Mouse (Mus musculus) 3134 (cell line): ENCODE data around the gene Prdm16.
A peak's percentile ranks its signal among the peaks of the same experiment; 100 is the strongest.

Experiments used
- DNase-seq: peaks from one replicate; pipeline ENCODE4 v3.0.0-alpha.2; 2011; ENCODE audit warnings: low spot score; ENCODE audit not compliant: insufficient read length; ENCODE audit errors: extremely low read depth

Prdm16 gene

GRCm38 (mm10) chr4:154568798-154569197 is 67.9 kb downstream of the Prdm16 start:
- no peak for DNase-seq

DNA sequence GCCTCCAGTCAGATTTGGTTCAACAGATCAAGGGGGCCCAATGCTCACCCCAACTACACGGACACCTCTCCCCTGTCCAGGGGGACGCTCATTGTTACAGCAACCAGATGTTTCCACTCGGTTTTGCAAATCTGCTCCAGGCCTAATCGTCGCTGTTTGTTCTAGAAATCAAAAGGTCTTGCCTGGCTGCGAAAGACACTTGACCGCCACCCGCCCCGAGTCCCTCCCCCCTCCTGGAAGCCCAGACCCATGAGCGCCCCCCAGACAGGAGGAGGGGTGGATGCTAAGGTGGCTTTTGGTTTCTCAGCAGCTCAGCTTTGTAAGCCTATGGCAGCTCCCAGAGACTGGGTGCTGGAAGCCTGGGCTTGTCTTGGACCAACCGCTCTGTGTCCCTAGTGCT is 68.7 kb downstream of the Prdm16 start:
- DNase-seq = no peak

- DNase-seq = no peak
Measured at GRCm38 (mm10) chr4:154563201-154563600, 73.5 kb downstream of the Prdm16 start.

DNA sequence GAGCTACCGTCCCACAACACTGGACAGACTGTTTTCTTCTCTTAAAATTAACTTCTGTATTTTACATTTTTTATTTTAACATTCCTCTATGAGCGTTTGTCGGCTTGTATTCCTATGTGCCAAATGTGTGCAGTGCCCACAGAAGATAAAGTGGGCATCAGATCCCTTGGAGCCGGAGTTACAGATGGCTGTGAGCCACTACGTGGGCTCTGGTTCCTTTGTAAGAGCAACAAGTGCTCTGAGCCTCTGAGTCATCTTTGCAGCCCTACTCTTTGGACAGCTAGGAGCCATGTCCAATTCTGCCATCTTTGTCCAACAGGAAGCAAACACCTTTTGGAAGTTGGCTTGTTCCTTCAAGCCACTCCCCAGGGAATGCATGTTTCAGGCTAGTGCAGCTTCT is 78.6 kb downstream of the Prdm16 start:
- no peak for DNase-seq

GRCm38 (mm10) chr4:154557168-154557567 is 79.5 kb downstream of the Prdm16 start:
- no peak for DNase-seq

GRCm38 (mm10) chr4:154556418-154556817 is 80.3 kb downstream of the Prdm16 start:
- no peak for DNase-seq

GRCm38 (mm10) chr4:154549961-154550393 is 86.7 kb downstream of the Prdm16 start:
- no peak for DNase-seq

- DNase-seq = no peak
Measured at GRCm38 (mm10) chr4:154549497-154549896, 87.2 kb downstream of the Prdm16 start.

- no peak for DNase-seq
Measured at GRCm38 (mm10) chr4:154547176-154547855, 89.4 kb downstream of the Prdm16 start.

DNA sequence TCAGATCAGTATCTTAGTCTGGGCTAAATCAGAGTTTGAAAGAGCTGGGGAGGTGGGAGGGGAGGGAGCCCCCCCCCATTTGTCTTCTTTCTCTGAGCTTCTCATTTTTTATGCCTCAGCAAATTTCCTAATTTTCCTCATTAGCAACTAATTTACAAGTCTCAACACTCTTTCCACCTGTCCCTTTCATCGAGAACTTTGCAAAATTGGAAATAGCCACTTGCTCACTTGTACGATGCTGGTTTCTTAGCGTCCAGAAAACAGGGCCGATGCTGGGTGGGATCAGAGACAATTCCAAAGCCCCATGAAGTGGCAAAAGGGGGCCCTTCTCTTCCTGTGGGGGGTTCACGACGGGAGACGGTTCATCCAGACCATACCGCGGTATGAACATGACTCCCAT is 91.4 kb downstream of the Prdm16 start:
- no peak for DNase-seq

GRCm38 (mm10) chr4:154543921-154544320 is 92.8 kb downstream of the Prdm16 start:
- DNase-seq = no peak

DNA sequence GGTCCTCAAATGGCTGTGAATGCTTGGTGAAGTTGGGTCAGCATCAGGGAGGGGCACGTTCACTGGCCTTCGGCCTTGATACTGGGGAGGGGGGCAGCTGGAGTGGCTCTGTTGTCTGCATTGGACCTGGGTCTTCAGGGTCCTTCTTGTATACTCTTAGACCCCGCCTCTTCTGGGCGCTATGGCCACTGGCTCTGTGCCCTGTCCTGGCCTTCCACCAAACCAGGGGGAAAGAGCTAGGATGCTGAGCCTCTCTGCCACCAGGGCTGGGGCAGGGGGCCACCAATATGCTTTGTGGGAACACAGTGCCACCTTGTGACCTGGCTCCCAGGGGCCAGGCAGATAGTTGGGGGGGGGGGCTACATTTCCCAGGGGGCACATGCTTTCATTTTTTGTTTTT is 93.5 kb downstream of the Prdm16 start:
- DNase-seq = no peak

- DNase-seq = no peak
Measured at GRCm38 (mm10) chr4:154542568-154542967, 94.1 kb downstream of the Prdm16 start.

DNA sequence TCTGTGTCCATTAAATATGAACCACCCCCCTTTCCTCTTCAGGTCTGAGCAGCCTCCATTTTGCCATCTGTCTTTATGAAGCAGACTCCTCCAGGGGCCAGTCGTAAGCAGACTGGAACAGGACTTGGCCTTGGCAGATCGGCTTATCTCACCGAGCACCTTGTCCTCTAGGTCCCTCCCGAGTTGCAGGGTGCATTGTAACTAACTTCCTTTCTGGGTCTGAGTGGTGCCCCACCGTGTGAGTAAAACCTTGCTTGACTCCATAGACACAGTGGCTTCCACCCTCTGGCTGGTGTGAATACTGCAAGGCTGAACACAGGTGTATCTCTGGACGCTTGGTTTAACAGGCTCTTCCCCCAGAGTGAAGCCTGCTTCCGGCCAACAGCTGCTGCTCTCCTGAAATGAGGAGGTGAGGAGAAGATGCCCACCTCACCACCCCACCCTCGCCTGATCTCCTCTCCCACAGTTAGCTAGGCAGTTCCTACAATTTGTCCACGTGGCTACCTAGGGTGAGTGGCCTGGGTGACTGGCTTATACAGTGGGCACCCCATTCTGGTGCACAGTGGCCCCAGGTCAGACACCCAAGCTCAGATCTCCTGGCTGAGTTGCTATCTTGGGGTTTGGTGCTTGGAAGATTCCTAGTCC is 94.9 kb downstream of the Prdm16 start:
- no peak for DNase-seq

DNA sequence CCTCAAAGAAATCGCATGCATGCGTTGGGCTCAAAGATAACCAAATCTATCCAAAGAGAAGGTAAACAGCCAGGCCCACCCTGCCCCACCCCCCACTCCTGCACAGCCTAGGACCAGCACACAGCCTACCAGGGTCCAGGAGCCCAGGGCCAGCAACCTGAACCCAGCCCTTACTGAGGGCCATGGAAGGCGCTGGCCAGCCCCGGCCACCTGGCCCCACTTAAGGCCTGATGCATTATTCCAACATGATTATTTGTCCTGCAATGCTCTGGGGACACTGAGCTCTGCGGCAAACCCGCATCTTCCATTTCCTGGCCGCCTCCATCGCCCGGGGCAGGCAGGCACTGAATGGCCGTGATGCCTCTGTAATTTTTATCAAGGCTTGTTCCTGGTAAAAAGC is 96.0 kb downstream of the Prdm16 start:
- no peak for DNase-seq

DNA sequence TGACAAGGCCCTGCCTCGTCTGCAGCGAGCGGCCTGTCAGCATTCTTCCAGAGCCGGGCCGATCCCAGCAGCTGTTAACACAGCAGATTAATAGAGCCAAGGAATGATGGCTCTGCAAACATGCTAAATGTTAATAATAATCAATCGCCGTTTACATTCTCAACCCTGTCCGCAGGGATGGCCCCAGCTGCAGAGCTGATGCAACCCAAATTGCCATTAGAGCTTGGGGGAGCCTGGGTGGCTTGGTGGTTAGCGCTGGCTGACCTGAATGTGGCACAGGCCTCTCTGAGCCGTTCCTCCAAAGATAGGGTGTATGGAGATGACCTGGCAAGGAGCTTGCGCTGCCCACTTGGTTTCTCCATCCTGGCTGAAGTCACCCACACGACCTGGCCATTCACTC is 97.0 kb downstream of the Prdm16 start:
- DNase-seq = no peak

GRCm38 (mm10) chr4:154538727-154539126 is 97.9 kb downstream of the Prdm16 start:
- DNase-seq = no peak

DNA sequence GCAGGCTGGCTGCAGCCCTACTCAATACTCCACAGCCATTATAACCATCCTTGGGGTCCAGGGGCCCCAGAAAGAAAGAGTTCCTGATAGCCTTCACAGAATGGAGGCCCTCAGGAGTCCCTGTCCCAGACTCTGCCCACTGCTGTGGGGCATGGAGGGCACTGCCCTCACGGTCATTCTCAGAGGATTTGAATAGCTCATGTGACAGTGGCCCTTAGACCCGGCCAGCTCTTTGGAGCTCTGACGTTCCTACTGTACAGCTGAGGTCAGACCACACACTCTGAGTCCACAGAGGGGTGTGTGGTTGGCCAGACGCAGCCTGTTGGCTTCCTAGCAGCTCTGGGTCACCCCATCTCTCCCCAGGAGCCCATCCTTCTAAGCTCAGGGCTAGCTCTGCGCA is 100.6 kb downstream of the Prdm16 start:
- DNase-seq = no peak

GRCm38 (mm10) chr4:154531368-154531767 is 105.3 kb downstream of the Prdm16 start:
- no peak for DNase-seq

DNA sequence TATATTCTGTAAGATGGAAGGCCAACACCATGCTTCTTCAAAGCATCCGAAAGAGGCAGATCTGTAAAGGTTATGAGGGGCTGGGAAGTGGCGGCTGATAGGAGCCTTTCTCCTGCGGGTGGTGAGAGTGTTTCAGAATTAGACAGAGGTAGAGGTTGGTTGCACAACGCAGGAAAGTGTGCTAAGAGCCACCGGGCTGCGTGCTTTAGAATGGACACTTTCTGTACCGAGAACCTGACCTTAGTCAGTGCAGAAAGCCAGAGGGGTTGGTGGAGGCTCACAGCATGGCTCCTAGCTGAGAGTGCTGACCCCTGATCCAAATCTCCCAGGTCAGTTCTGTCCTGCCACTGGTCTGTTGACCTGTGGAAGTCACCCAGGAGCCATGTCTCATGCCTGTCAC is 106.3 kb downstream of the Prdm16 start:
- DNase-seq = no peak

DNA sequence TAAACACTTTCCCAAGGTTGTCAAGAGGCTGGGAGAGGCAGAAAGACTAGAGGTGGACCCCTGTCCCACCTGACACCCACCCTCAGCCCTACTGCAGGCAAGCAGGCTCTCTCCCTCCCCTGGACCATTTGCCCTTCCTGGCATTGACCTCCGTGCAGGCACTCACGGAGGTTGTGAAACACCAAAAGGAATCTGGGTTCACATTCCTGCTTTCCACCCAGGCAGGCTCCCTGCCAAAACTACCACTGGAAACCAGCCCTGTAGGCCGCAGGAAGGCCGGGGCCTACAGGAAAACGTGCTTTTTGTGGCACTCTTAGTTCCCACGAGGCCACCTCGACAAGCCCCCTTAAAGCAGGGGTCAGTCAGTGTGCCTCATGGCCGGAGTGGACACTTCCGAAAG is 109.2 kb downstream of the Prdm16 start:
- DNase-seq = peak; percentile 72

DNA sequence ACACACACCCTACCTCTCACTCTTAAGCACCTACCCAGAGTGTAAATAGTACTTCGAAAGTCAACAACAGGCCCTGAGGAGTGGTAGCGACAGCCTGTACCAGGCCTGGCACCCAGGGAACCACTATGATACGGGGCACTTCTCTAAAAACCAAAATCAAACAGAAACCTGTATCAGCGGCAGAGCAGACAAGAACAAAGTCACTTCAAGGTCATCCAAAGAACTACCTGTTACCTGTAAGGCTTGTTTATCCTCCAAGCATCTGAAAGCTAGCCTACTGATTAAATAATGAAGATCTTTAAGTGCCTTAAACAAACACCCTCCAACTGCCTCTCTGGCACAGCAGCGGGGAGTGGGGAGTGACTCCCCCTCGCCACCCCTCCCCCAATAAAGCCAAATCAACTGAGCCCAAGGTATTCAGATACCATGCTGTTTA is 110.3 kb downstream of the Prdm16 start:
- no peak for DNase-seq
